Mouse (Mus musculus) spleen, adult 10 weeks (tissue): ENCODE measurements around the gene Ryr3. TPM values are rescaled to one million over a fixed set of nuclear protein-coding genes. Genes with fewer than 3 reads are reported as not detected.

Experiments
- polyA plus RNA-seq: library from polyadenylated mRNA; stranded (reverse); fragments of 350-450 nt; fragmentation: Illumina TruSeq; extraction: RNeasy Lipid Tissue Mini Kit (QIAGEN cat#74804); gene quantifications from one replicate; pipeline ENCODE4 v1.2.3, GENCODE M21; 2015; ENCODE audit warnings: low replicate concordance; ENCODE audit not compliant: insufficient read depth

The Ryr3 gene
- 5.6 TPM for polyA plus RNA-seq

GRCm38 (mm10) chr2:113216746-113217461, at the start of gene Ryr3:
TSS of gene Ryr3 (minus strand) at chr2:113217096.

Other genes with a start within 250 kb of the Ryr3 start
- not detected for gene Tmco5b, start 68.6 kb upstream of the Ryr3 start, polyA plus RNA-seq
- gene Fmn1, start 110.6 kb upstream of the Ryr3 start, polyA plus RNA-seq: 2.9 TPM